Mouse (Mus musculus): ENCODE data around the gene Tiam1.

- TF ChIP-seq POLR2A (IDR thresholded peaks at IDR 0.05; ENCODE audit: extremely low read depth, insufficient read depth, low read length) = no peak
- TF ChIP-seq CTCF (IDR thresholded peaks at IDR 0.05; ENCODE audit: low read depth, low read length) = no peak
These were observed 223.2 kb downstream of the Tiam1 start for GRCm38 (mm10) chr16:89920417-89920816.
